Mouse (Mus musculus) bone marrow macrophage, adult 2 months (primary cell): ENCODE data around the gene Enoph1.

Experiments used
- CTCF ChIP-seq: IDR thresholded peaks from 2 replicates; pipeline ENCODE4 v1.5.1; 2012; ENCODE audit warnings: low read depth, mild to moderate bottlenecking, low read length, moderate library complexity
- POLR2A ChIP-seq: IDR thresholded peaks from 2 replicates; pipeline ENCODE4 v1.6.1; 2012; ENCODE audit warnings: mild to moderate bottlenecking, low read depth, low read length, borderline replicate concordance

- TF ChIP-seq CTCF (no peak), POLR2A (no peak)
Measured at GRCm38 (mm10) chr5:100060876-100061275, 21.1 kb downstream of the Enoph1 start.
